Mouse (Mus musculus): ENCODE results near the gene Dnah2.

GRCm38 (mm10) chr11:69411073-69411535, 137.8 kb downstream of the Dnah2 start:
- no peak for TF ChIP-seq CTCF (IDR thresholded peaks at IDR 0.05)
- TF ChIP-seq EP300 (IDR thresholded peaks at IDR 0.05; ENCODE audit: insufficient read depth, low read depth, low read length) = peak; percentile 36; the same call in 1 of the 2 replicates

All from heart, adult 2 months (tissue).